Mouse (Mus musculus): ENCODE data around the gene Cdcp1. TPM values are rescaled to one million over a fixed set of nuclear protein-coding genes. Genes with fewer than 3 reads are reported as not detected.

Cdcp1 gene
- 2.8 and 3.5 TPM in 2 replicates for polyA plus RNA-seq (2016; fragmentation: Nextera tagmentation; extraction: Ambion mirVana)

DNA sequence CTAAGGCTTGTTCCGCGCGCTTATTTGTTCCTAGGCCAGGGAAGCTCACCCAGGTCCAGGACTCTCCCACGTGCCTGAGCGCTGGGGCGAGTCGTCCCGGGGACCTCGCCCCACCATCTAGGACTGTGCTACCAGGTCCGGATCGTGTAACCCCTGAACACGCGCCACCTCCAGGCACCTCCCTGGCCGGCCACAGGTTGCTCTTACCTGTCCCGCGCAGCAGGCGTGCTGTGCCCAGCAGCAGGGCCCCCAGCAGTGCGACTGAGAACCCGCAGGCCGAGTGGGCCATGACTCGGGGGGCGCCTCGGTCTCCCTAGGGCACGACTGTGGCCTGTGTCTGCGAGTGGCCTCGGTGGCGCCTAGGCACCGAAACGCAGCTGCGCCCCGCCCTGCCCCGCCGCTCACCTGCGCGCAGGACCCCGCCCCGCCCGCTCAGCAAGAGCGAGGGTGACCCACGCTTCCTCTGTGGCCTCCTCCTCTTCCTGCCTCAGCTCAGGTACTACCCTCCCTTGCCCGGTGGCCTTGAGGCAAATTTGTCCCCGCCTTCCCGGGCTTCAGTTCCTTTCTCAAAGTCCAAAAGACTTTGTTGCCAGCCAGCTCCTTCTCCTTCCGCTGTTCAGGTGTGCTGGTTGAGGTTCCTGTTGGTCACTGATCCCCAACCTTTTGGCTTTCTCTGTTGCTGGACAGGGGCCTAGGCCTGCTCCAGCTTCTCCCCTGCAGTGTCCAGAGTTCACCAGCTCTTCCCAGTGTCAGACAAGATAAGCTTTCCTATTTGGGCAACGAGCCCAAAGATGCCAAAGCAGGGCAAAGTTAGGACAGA lies at the start of gene Cdcp1:
Cdcp1 (minus strand) TSS at position 418 of the 820 bp plus-strand sequence.
- peak within 1 kb of the TSS; percentile 48 for H3K4me3 ChIP-seq
- 7% methylated on average over 45 of the region's 45 CpGs for WGBS
- no peaks in the 10 kb centered on the region for H3K36me3 ChIP-seq
- peak; percentile 45 for DNase-seq (ENCODE audit: low spot score)
- H3K27ac ChIP-seq: peak within 1 kb of the TSS; percentile 65
- no peaks in the 10 kb centered on the region for H3K9me3 ChIP-seq (replicated peaks)
- H3K27me3 ChIP-seq (ENCODE audit: low read depth, poor library complexity, severe bottlenecking): peaks cover 44% of the 10 kb centered on the region
- H3K4me1 ChIP-seq: peaks cover 10% of the 10 kb centered on the region

DNA sequence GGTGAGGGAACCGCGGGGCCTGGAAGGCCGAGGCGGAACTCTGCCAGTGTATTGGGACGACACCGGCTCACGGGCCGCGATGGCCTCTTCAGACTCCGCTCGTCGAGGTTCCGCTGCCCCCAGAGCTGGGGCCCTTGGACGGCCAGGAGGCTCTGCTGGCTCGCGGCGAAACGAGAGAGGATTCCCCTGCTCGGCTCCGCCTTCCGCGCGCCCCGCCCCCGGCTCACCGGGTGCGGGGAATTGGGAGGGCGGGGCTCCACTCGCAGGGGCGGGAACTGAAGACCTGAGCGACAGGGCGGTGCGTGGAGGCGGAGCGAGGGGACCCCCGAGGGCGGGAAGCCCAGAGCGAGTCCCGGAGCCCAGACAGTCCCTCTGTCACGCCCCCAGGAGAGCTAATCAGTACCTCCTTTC lies 44.8 kb upstream of the Cdcp1 start, which contains the start of gene Tmem158:
Tmem158 (minus strand) TSS at position 154 of the 411 bp plus-strand sequence.
- Histone ChIP-seq H3K27me3 (ENCODE audit: low read depth, poor library complexity, severe bottlenecking) (peaks cover 38% of the 10 kb centered on the region), H3K4me1 (peaks cover 17% of the 10 kb centered on the region), H3K4me3 (peak within 1 kb of the TSS; percentile 74), H3K36me3 (no peaks in the 10 kb centered on the region; the same call in 1 of the 2 replicates), H3K27ac (peak within 1 kb of the TSS; percentile 83), H3K9me3 (replicated peaks) (no peaks in the 10 kb centered on the region)
- DNase-seq (ENCODE audit: low spot score): peak; percentile 92
- WGBS: 0% methylated on average over 38 of the region's 40 CpGs

- no peaks in the 10 kb centered on the region; the same call in 1 of the 2 replicates for H3K36me3 ChIP-seq
- H3K27ac ChIP-seq: peak overlapping the region; percentile 83
- under 1% methylated on average over 87 of the region's 92 CpGs for WGBS
- peaks cover 39% of the 10 kb centered on the region for H3K27me3 ChIP-seq (ENCODE audit: low read depth, poor library complexity, severe bottlenecking)
- H3K4me3 ChIP-seq: peak overlapping the region; percentile 74
- H3K4me1 ChIP-seq: peaks cover 17% of the 10 kb centered on the region
- no peak for DNase-seq (ENCODE audit: low spot score)
- no peaks in the 10 kb centered on the region for H3K9me3 ChIP-seq (replicated peaks)
Observed at GRCm38 (mm10) chr9:123259896-123260610, 44.2 kb upstream of the Cdcp1 start.

- 1% methylated on average over 45 of the region's 45 CpGs for WGBS
- no peaks in the 10 kb centered on the region for H3K9me3 ChIP-seq (replicated peaks)
- peak overlapping the region; percentile 74 for H3K4me3 ChIP-seq
- H3K4me1 ChIP-seq: peaks cover 17% of the 10 kb centered on the region
- no peaks in the 10 kb centered on the region; the same call in 1 of the 2 replicates for H3K36me3 ChIP-seq
- peak; percentile 88 for DNase-seq (ENCODE audit: low spot score)
- H3K27me3 ChIP-seq (ENCODE audit: low read depth, poor library complexity, severe bottlenecking): peaks cover 39% of the 10 kb centered on the region
- H3K27ac ChIP-seq: peak overlapping the region; percentile 83
Observed at GRCm38 (mm10) chr9:123259461-123259895, 43.6 kb upstream of the Cdcp1 start.

GRCm38 (mm10) chr9:123258796-123259195 lies 43.0 kb upstream of the Cdcp1 start:
- 0 out of 2 replicates have a peak overlapping the region, but pooled peaks have one; percentile 74 for H3K4me3 ChIP-seq
- H3K27me3 ChIP-seq (ENCODE audit: low read depth, poor library complexity, severe bottlenecking): peaks cover 39% of the 10 kb centered on the region
- 37% methylated on average over 10 of the region's 10 CpGs for WGBS

DNA sequence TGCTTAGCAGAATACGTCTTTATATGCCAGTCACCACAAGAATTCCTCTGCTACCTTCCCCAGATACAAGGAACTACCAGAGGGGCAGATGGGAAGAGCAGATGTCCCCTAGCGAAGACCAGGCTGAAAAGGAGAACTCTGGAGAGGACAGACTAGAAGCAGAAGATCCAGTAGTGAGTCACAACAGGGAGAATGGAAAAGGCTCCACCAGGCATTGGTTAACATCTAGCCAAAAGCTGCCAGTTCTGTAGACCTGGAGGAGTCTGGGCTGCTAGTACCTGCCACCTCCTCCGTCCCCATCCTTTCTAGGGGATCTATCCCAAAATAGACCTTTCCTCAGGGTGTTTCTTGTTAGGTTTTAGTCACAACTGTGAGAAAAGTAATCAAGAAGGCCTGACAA lies 39.9 kb upstream of the Cdcp1 start:
- 85% methylated on average over 3 of the region's 3 CpGs for WGBS
- Histone ChIP-seq H3K36me3 (no peaks in the 10 kb centered on the region; the same call in 1 of the 2 replicates), H3K4me3 (no peak overlapping the region), H3K4me1 (peaks cover 20% of the 10 kb centered on the region), H3K9me3 (replicated peaks) (no peaks in the 10 kb centered on the region), H3K27me3 (ENCODE audit: low read depth, poor library complexity, severe bottlenecking) (peaks cover 33% of the 10 kb centered on the region), H3K27ac (no peak overlapping the region)
- DNase-seq (ENCODE audit: low spot score): no peak

More at GRCm38 (mm10) chr9:123258796-123259195, 43.0 kb upstream of the Cdcp1 start:
- no peak for DNase-seq (ENCODE audit: low spot score)
- Histone ChIP-seq H3K36me3 (no peaks in the 10 kb centered on the region; the same call in 1 of the 2 replicates), H3K4me1 (peaks cover 17% of the 10 kb centered on the region), H3K27ac (no peak overlapping the region), H3K9me3 (replicated peaks) (no peaks in the 10 kb centered on the region)

- WGBS: 93% methylated on average over 1 of the region's 1 CpGs
- Histone ChIP-seq H3K27ac (no peak overlapping the region), H3K9me3 (replicated peaks) (no peaks in the 10 kb centered on the region), H3K27me3 (ENCODE audit: low read depth, poor library complexity, severe bottlenecking) (no peaks in the 10 kb centered on the region), H3K4me3 (no peak overlapping the region), H3K36me3 (no peaks in the 10 kb centered on the region), H3K4me1 (peaks cover 2% of the 10 kb centered on the region; the same call in 1 of the 2 replicates)
- DNase-seq (ENCODE audit: low spot score): no peak
Observed at GRCm38 (mm10) chr9:123247992-123248391, 32.2 kb upstream of the Cdcp1 start.

GRCm38 (mm10) chr9:123245146-123245545 lies 29.3 kb upstream of the Cdcp1 start:
- no peak for DNase-seq (ENCODE audit: low spot score)
- H3K27me3 ChIP-seq (ENCODE audit: low read depth, poor library complexity, severe bottlenecking): no peaks in the 10 kb centered on the region
- 80% methylated on average over 4 of the region's 4 CpGs for WGBS

DNA sequence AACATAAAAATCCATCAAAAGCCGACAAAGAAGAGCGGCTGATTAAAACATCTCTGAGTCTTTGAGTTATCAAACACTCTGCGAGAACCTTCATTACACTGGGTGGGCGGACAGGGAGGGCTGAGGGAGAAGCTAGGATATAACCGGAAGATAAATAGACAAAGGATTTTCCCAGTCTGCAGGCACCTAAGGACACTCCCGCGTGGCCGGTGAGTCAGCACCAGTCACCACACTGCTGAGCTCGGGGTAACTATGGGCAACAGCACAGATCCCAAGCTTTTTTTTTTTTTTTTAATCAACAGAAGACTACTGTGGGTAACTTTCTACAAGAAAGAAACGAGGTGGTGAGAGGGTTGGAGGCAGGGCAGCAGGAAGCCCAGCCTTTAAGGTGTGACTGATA lies 28.1 kb upstream of the Cdcp1 start:
- Histone ChIP-seq H3K4me1 (0 out of 2 replicates have a peak, but pooled peaks cover under 1% of the 10 kb centered on the region), H3K36me3 (no peaks in the 10 kb centered on the region), H3K4me3 (no peak overlapping the region), H3K9me3 (replicated peaks) (no peaks in the 10 kb centered on the region), H3K27me3 (ENCODE audit: low read depth, poor library complexity, severe bottlenecking) (no peaks in the 10 kb centered on the region), H3K27ac (no peak overlapping the region)
- 81% methylated on average over 10 of the region's 10 CpGs for WGBS
- no peak for DNase-seq (ENCODE audit: low spot score)

More at GRCm38 (mm10) chr9:123245146-123245545, 29.3 kb upstream of the Cdcp1 start:
- no peaks in the 10 kb centered on the region for H3K9me3 ChIP-seq (replicated peaks)
- no peak overlapping the region for H3K4me3 ChIP-seq
- no peak overlapping the region for H3K27ac ChIP-seq
- H3K36me3 ChIP-seq: no peaks in the 10 kb centered on the region
- H3K4me1 ChIP-seq: no peaks in the 10 kb centered on the region

DNA sequence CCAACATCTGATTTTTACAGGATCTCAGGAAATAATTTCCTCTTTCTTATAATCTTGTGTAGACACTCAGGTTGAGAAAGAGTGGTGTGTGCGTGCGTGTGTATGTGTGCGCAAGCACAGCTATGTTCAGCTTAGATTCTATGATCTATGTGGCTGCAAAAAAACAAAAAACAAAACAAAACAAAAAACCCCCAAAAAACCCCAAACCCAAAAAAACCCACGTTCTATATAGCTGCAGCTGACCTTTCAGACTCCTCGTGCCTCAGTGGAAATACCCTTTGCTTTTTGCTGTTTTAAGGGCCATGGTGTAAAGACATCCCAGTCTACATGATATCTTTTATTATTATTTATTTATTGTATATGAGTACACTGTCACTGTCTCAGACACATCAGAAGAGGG lies 25.4 kb upstream of the Cdcp1 start:
- H3K4me1 ChIP-seq: peaks cover 14% of the 10 kb centered on the region
- WGBS: 93% methylated on average over 5 of the region's 5 CpGs
- no peak for DNase-seq (ENCODE audit: low spot score)
- no peaks in the 10 kb centered on the region for H3K27me3 ChIP-seq (ENCODE audit: low read depth, poor library complexity, severe bottlenecking)
- no peak overlapping the region for H3K27ac ChIP-seq
- H3K36me3 ChIP-seq: no peaks in the 10 kb centered on the region
- no peak overlapping the region for H3K4me3 ChIP-seq
- H3K9me3 ChIP-seq (replicated peaks): no peaks in the 10 kb centered on the region

- whole genome bisulfite sequencing: 93% methylated on average over 2 of the region's 2 CpGs
- no peaks in the 10 kb centered on the region for H3K27me3 ChIP-seq (ENCODE audit: low read depth, poor library complexity, severe bottlenecking)
- DNase-seq (ENCODE audit: low spot score): no peak
- H3K36me3 ChIP-seq: no peaks in the 10 kb centered on the region
- no peaks in the 10 kb centered on the region for H3K9me3 ChIP-seq (replicated peaks)
- H3K4me1 ChIP-seq: peaks cover 14% of the 10 kb centered on the region
- no peak overlapping the region for H3K4me3 ChIP-seq
- no peak overlapping the region for H3K27ac ChIP-seq
Observed at GRCm38 (mm10) chr9:123240751-123241150, 24.9 kb upstream of the Cdcp1 start.

- H3K36me3 ChIP-seq: no peaks in the 10 kb centered on the region
- no peak overlapping the region for H3K27ac ChIP-seq
- no peak for DNase-seq (ENCODE audit: low spot score)
- H3K4me3 ChIP-seq: no peak overlapping the region
- H3K4me1 ChIP-seq: peaks cover 14% of the 10 kb centered on the region
- 93% methylated on average over 5 of the region's 5 CpGs for WGBS
- no peaks in the 10 kb centered on the region for H3K27me3 ChIP-seq (ENCODE audit: low read depth, poor library complexity, severe bottlenecking)
- H3K9me3 ChIP-seq (replicated peaks): no peaks in the 10 kb centered on the region
Observed at GRCm38 (mm10) chr9:123240271-123240670, 24.4 kb upstream of the Cdcp1 start.
